Mouse (Mus musculus): ENCODE results near the gene Gm10197. TPM values are rescaled to one million over a fixed set of nuclear protein-coding genes. Genes with fewer than 3 reads are reported as not detected.

Gm10197 gene
- polyA plus RNA-seq, 1 experiment: not detected

GRCm38 (mm10) chr19:53409663-53410307 lies 38.2 kb upstream of the Gm10197 start:
- H3K27ac ChIP-seq (ENCODE audit: control insufficient read depth, insufficient read depth, low read depth, low read length, poor library complexity): no peak overlapping the region
- 70% methylated on average over 17 of the region's 17 CpGs for WGBS
- TF ChIP-seq POLR2A (IDR thresholded peaks at IDR 0.05; ENCODE audit: borderline replicate concordance, control insufficient read depth, low read depth, low read length): no peak
- TF ChIP-seq CTCF (IDR thresholded peaks at IDR 0.05; ENCODE audit: control insufficient read depth, insufficient read depth, low read length): no peak
- no peaks in the 10 kb centered on the region for H3K4me1 ChIP-seq (ENCODE audit: control insufficient read depth, insufficient read depth, low read length)
- no peak overlapping the region for H3K4me3 ChIP-seq (replicated peaks; ENCODE audit: control insufficient read depth, low read depth, low read length)

GRCm38 (mm10) chr19:53408398-53408797 lies 36.8 kb upstream of the Gm10197 start:
- no peak overlapping the region for H3K4me3 ChIP-seq (replicated peaks; ENCODE audit: control insufficient read depth, low read depth, low read length)
- TF ChIP-seq CTCF (IDR thresholded peaks at IDR 0.05; ENCODE audit: control insufficient read depth, insufficient read depth, low read length) (no peak), POLR2A (IDR thresholded peaks at IDR 0.05; ENCODE audit: borderline replicate concordance, control insufficient read depth, low read depth, low read length) (no peak)
- H3K27ac ChIP-seq (ENCODE audit: control insufficient read depth, insufficient read depth, low read depth, low read length, poor library complexity): no peak overlapping the region
- 74% methylated on average over 8 of the region's 8 CpGs for WGBS
- no peaks in the 10 kb centered on the region for H3K4me1 ChIP-seq (ENCODE audit: control insufficient read depth, insufficient read depth, low read length)

GRCm38 (mm10) chr19:53407350-53407749 lies 35.8 kb upstream of the Gm10197 start:
- Histone ChIP-seq H3K27ac (ENCODE audit: control insufficient read depth, insufficient read depth, low read depth, low read length, poor library complexity) (no peak overlapping the region), H3K4me1 (ENCODE audit: control insufficient read depth, insufficient read depth, low read length) (no peaks in the 10 kb centered on the region), H3K4me3 (replicated peaks; ENCODE audit: control insufficient read depth, low read depth, low read length) (no peak overlapping the region)
- WGBS: 63% methylated on average over 2 of the region's 2 CpGs
- TF ChIP-seq CTCF (IDR thresholded peaks at IDR 0.05; ENCODE audit: control insufficient read depth, insufficient read depth, low read length) (no peak), POLR2A (IDR thresholded peaks at IDR 0.05; ENCODE audit: borderline replicate concordance, control insufficient read depth, low read depth, low read length) (no peak)

- no peak overlapping the region for H3K27ac ChIP-seq (ENCODE audit: control insufficient read depth, insufficient read depth, low read depth, low read length, poor library complexity)
- H3K4me1 ChIP-seq (ENCODE audit: control insufficient read depth, insufficient read depth, low read length): no peaks in the 10 kb centered on the region
- WGBS: 19% methylated on average over 2 of the region's 2 CpGs
- no peak for TF ChIP-seq CTCF (IDR thresholded peaks at IDR 0.05; ENCODE audit: control insufficient read depth, insufficient read depth, low read length)
- TF ChIP-seq POLR2A (IDR thresholded peaks at IDR 0.05; ENCODE audit: borderline replicate concordance, control insufficient read depth, low read depth, low read length): no peak
- no peak overlapping the region for H3K4me3 ChIP-seq (replicated peaks; ENCODE audit: control insufficient read depth, low read depth, low read length)
Measured at GRCm38 (mm10) chr19:53405810-53406209, 34.2 kb upstream of the Gm10197 start.

GRCm38 (mm10) chr19:53404837-53405356 lies 33.3 kb upstream of the Gm10197 start:
- Histone ChIP-seq H3K4me3 (replicated peaks; ENCODE audit: control insufficient read depth, low read depth, low read length) (no peak overlapping the region), H3K4me1 (ENCODE audit: control insufficient read depth, insufficient read depth, low read length) (no peaks in the 10 kb centered on the region; the same call in 1 of the 2 replicates), H3K27ac (ENCODE audit: control insufficient read depth, insufficient read depth, low read depth, low read length, poor library complexity) (no peak overlapping the region)
- TF ChIP-seq POLR2A (IDR thresholded peaks at IDR 0.05; ENCODE audit: borderline replicate concordance, control insufficient read depth, low read depth, low read length) (no peak), CTCF (IDR thresholded peaks at IDR 0.05; ENCODE audit: control insufficient read depth, insufficient read depth, low read length) (no peak)
- 61% methylated on average over 18 of the region's 18 CpGs for WGBS

GRCm38 (mm10) chr19:53404219-53404836 lies 32.8 kb upstream of the Gm10197 start:
- H3K27ac ChIP-seq (ENCODE audit: control insufficient read depth, insufficient read depth, low read depth, low read length, poor library complexity): no peak overlapping the region
- H3K4me1 ChIP-seq (ENCODE audit: control insufficient read depth, insufficient read depth, low read length): no peaks in the 10 kb centered on the region; the same call in 1 of the 2 replicates
- WGBS: 68% methylated on average over 10 of the region's 10 CpGs
- TF ChIP-seq POLR2A (IDR thresholded peaks at IDR 0.05; ENCODE audit: borderline replicate concordance, control insufficient read depth, low read depth, low read length) (no peak), CTCF (IDR thresholded peaks at IDR 0.05; ENCODE audit: control insufficient read depth, insufficient read depth, low read length) (no peak)
- H3K4me3 ChIP-seq (replicated peaks; ENCODE audit: control insufficient read depth, low read depth, low read length): no peak overlapping the region

DNA sequence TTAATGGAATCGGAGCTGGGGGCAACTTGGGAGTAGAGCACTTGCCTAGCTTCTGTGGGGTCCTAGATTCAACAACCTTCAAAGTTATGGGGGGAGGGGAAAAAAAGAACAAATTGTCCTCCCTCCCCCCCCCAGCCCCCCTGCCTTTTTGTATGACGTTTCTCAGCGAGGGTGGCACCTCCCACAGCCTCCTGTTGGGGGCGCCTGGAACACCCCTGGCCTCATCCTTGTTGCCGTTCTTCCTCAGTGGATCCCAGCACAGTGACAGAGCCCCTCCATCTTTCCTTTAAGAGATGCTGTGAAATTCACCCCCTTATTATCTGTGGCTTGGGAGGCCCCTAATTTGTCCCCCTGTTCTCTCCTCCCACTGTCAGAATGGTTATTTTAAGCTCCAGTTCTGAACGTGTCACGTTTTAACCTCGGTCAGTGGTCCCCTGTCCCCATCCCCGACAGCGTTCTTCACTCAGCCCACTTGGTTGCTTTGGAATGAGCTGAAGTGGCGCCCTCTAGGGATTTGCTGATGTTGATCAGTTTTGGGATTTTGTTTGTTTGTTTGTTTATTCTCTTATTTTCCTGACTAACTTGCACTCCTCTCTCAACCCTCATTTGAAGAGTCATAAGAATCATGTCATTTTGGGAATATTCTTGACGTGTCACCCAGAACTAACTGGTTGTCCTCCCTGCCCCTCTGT lies 31.3 kb upstream of the Gm10197 start:
- TF ChIP-seq CTCF (IDR thresholded peaks at IDR 0.05; ENCODE audit: control insufficient read depth, insufficient read depth, low read length) (no peak), POLR2A (IDR thresholded peaks at IDR 0.05; ENCODE audit: borderline replicate concordance, control insufficient read depth, low read depth, low read length) (no peak)
- no peak overlapping the region for H3K27ac ChIP-seq (ENCODE audit: control insufficient read depth, insufficient read depth, low read depth, low read length, poor library complexity)
- WGBS: 57% methylated on average over 12 of the region's 12 CpGs
- H3K4me3 ChIP-seq (replicated peaks; ENCODE audit: control insufficient read depth, low read depth, low read length): no peak overlapping the region
- H3K4me1 ChIP-seq (ENCODE audit: control insufficient read depth, insufficient read depth, low read length): peaks cover 2% of the 10 kb centered on the region
